Mouse (Mus musculus): ENCODE measurements around the gene Atp5f1.

GRCm38 (mm10) chr3:105958974-105959580 lies 822 bp downstream of the Atp5f1 start, which contains the start of gene Wdr77:
- TF ChIP-seq POLR2A (IDR thresholded peaks at IDR 0.05; ENCODE audit: extremely low read depth, insufficient read depth, low read length) (peak; percentile 79), CTCF (IDR thresholded peaks at IDR 0.05; ENCODE audit: extremely low read depth, insufficient read depth, low read length) (no peak)

Measured in cortical plate, adult 2 months (tissue).